Mouse (Mus musculus): ENCODE data around the gene Lamtor3. TPM values are rescaled to one million over a fixed set of nuclear protein-coding genes. Genes with fewer than 3 reads are reported as not detected.
"Not testable (repeated sequence)": the region's sequence is repeated elsewhere in the genome, so short reads cannot be mapped to it uniquely, and the experiment has no call there.

Gene Lamtor3
- polyA plus RNA-seq, 1 experiment from 2014 or later, result 52.1 TPM

DNA sequence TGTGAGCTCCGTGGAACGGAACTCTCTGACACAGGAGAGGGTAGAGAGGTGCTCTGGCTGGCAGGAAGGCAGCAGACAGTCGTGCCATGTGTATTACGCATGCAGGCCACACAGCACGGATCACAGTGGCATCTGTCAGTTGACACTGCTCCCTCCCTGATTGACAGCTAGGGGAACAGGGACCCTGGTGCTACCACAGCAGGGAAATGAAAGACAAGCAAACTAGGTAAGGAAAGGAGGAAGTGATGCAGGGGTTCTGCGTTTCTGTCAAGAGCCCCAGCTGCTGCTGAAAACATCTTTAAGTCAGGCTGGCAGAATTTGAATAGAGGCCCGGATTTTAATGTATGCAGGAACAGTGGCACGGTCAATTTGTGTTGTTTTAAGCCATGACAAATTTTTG is 45.2 kb downstream of the Lamtor3 start:
- no peak overlapping the region for H3K4me2 ChIP-seq
- peak overlapping the region; percentile 41; the same call in 1 of the 2 replicates for H3K27ac ChIP-seq (replicated peaks)
- peaks cover 45% of the 10 kb centered on the region for H3K4me1 ChIP-seq (replicated peaks)
- no peak overlapping the region for H3K9ac ChIP-seq
- H3K36me3 ChIP-seq (replicated peaks), result peaks cover 53% of the 10 kb centered on the region
- WGBS (ENCODE audit: insufficient replicate concordance), result 60% methylated on average over 8 of the region's 8 CpGs
- no peak for ATAC-seq (ENCODE audit: insufficient read depth)
- no peak overlapping the region for H3K4me3 ChIP-seq (replicated peaks)
- H3K9me3 ChIP-seq (replicated peaks), result no peaks in the 10 kb centered on the region
- H3K27me3 ChIP-seq, result no peaks in the 10 kb centered on the region

- Histone ChIP-seq H3K4me1 (replicated peaks) (peaks cover 48% of the 10 kb centered on the region), H3K36me3 (replicated peaks) (peaks cover 53% of the 10 kb centered on the region), H3K27ac (replicated peaks) (peak overlapping the region; percentile 41; the same call in 1 of the 2 replicates)
- H3K9ac ChIP-seq; H3K4me2 ChIP-seq; ATAC-seq (ENCODE audit: insufficient read depth); H3K4me3 ChIP-seq (replicated peaks); H3K27me3 ChIP-seq; H3K9me3 ChIP-seq (replicated peaks): not testable (repeated sequence)
- whole genome bisulfite sequencing (ENCODE audit: insufficient replicate concordance), result 45% methylated on average over 1 of the region's 1 CpGs
Observed at GRCm38 (mm10) chr3:137964014-137964413, 45.7 kb downstream of the Lamtor3 start.

- H3K4me3 ChIP-seq (replicated peaks), result peak overlapping the region; percentile 41
- H3K4me1 ChIP-seq (replicated peaks), result peaks cover 72% of the 10 kb centered on the region
Observed at GRCm38 (mm10) chr3:137968105-137968819, 50.0 kb downstream of the Lamtor3 start.

GRCm38 (mm10) chr3:137968820-137969486 is 50.6 kb downstream of the Lamtor3 start:
- no peaks in the 10 kb centered on the region for H3K27me3 ChIP-seq
- H3K9me3 ChIP-seq (replicated peaks), result no peaks in the 10 kb centered on the region
- peak overlapping the region; percentile 41 for H3K4me3 ChIP-seq (replicated peaks)
- 8% methylated on average over 9 of the region's 9 CpGs for WGBS (ENCODE audit: insufficient replicate concordance)
- H3K4me2 ChIP-seq, result peak overlapping the region; percentile 79
- H3K9ac ChIP-seq, result peak overlapping the region; percentile 55
- H3K27ac ChIP-seq (replicated peaks), result peak overlapping the region; percentile 97
- H3K4me1 ChIP-seq (replicated peaks), result peaks cover 69% of the 10 kb centered on the region
- H3K36me3 ChIP-seq (replicated peaks), result peaks cover 23% of the 10 kb centered on the region
- peak; percentile 47 for ATAC-seq (ENCODE audit: insufficient read depth)

More at GRCm38 (mm10) chr3:137968105-137968819, 50.0 kb downstream of the Lamtor3 start:
- Histone ChIP-seq H3K9me3 (replicated peaks) (no peaks in the 10 kb centered on the region), H3K9ac (peak overlapping the region; percentile 55), H3K4me2 (peak overlapping the region; percentile 79), H3K36me3 (replicated peaks) (peaks cover 26% of the 10 kb centered on the region), H3K27me3 (no peaks in the 10 kb centered on the region), H3K27ac (replicated peaks) (peak overlapping the region; percentile 97)
- WGBS (ENCODE audit: insufficient replicate concordance), result 15% methylated on average over 14 of the region's 14 CpGs
- 0 out of 2 replicates have a peak, but pooled peaks have one; percentile 5 for ATAC-seq (ENCODE audit: insufficient read depth)

GRCm38 (mm10) chr3:137969951-137970350 is 51.6 kb downstream of the Lamtor3 start:
- peak overlapping the region; percentile 17 for H3K9ac ChIP-seq
- H3K27ac ChIP-seq (replicated peaks), result peak overlapping the region; percentile 97
- WGBS (ENCODE audit: insufficient replicate concordance), result 29% methylated on average over 12 of the region's 12 CpGs
- H3K4me1 ChIP-seq (replicated peaks), result peaks cover 77% of the 10 kb centered on the region
- no peaks in the 10 kb centered on the region for H3K27me3 ChIP-seq
- H3K36me3 ChIP-seq (replicated peaks), result peaks cover 23% of the 10 kb centered on the region
- no peaks in the 10 kb centered on the region for H3K9me3 ChIP-seq (replicated peaks)
- no peak for ATAC-seq (ENCODE audit: insufficient read depth)
- peak overlapping the region; percentile 32 for H3K4me3 ChIP-seq (replicated peaks)
- peak overlapping the region; percentile 79 for H3K4me2 ChIP-seq

DNA sequence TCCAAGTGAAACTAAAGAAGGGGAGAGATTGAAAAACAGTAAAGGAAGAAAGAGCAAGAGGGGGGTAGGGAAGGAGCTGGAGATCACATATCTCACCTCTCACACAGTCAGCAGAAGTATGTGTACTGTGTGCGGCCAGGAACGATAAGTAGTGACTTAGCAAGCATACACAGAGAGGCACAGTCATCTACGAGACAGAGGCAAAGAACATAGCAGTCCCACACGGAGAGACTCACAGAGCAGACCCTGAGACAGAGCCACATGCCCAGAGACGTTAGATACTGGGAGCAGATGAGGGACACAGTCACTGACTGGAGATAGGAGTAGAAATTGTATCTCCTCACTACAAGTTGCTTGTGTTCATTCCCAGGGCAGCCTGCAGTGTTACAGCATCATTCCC is 53.9 kb downstream of the Lamtor3 start:
- H3K4me3 ChIP-seq (replicated peaks), result peak overlapping the region; percentile 19
- H3K36me3 ChIP-seq (replicated peaks), result peaks cover 27% of the 10 kb centered on the region
- H3K4me1 ChIP-seq (replicated peaks), result peaks cover 88% of the 10 kb centered on the region
- H3K27me3 ChIP-seq, result no peaks in the 10 kb centered on the region
- WGBS (ENCODE audit: insufficient replicate concordance), result 9% methylated on average over 5 of the region's 5 CpGs
- peak overlapping the region; percentile 53 for H3K9ac ChIP-seq
- H3K9me3 ChIP-seq (replicated peaks), result no peaks in the 10 kb centered on the region
- H3K4me2 ChIP-seq, result peak overlapping the region; percentile 79
- ATAC-seq (ENCODE audit: insufficient read depth), result peak; percentile 92
- H3K27ac ChIP-seq (replicated peaks), result peak overlapping the region; percentile 97

GRCm38 (mm10) chr3:137972989-137973388 is 54.7 kb downstream of the Lamtor3 start:
- Histone ChIP-seq H3K4me3 (replicated peaks) (peak overlapping the region; percentile 19; the same call in 1 of the 2 replicates), H3K27me3 (no peaks in the 10 kb centered on the region), H3K36me3 (replicated peaks) (peaks cover 30% of the 10 kb centered on the region), H3K27ac (replicated peaks) (peak overlapping the region; percentile 97), H3K9ac (peak overlapping the region; percentile 53; the same call in 1 of the 2 replicates), H3K4me1 (replicated peaks) (peaks cover 88% of the 10 kb centered on the region), H3K9me3 (replicated peaks) (no peaks in the 10 kb centered on the region), H3K4me2 (peak overlapping the region; percentile 79)
- WGBS (ENCODE audit: insufficient replicate concordance), result 82% methylated on average over 7 of the region's 7 CpGs
- ATAC-seq (ENCODE audit: insufficient read depth), result no peak

DNA sequence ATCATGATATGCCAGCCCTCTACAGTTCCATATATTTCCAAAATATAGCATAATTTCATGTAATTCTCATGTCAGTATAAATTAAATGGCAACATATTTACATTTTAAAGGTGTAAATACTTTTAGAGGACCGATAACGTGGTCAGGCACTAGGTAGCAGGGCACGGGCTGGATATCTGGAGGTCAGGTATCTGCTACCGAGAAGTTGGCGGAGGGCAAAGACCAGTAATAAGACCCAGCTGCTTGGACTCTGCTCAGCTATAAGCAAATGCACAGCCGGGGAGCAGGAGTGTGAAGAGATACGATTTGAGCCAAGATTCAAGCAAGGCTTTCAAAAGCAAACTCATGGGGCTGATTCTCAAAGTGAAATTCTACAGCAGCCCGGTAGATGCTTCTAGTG is 56.0 kb downstream of the Lamtor3 start:
- Histone ChIP-seq H3K9ac (no peak overlapping the region), H3K4me2 (no peak overlapping the region), H3K36me3 (replicated peaks) (peaks cover 30% of the 10 kb centered on the region), H3K27ac (replicated peaks) (peak overlapping the region; percentile 48; the same call in 1 of the 2 replicates), H3K9me3 (replicated peaks) (no peaks in the 10 kb centered on the region), H3K4me1 (replicated peaks) (peaks cover 89% of the 10 kb centered on the region), H3K4me3 (replicated peaks) (no peak overlapping the region), H3K27me3 (no peaks in the 10 kb centered on the region)
- ATAC-seq (ENCODE audit: insufficient read depth), result no peak
- WGBS (ENCODE audit: insufficient replicate concordance), result 72% methylated on average over 8 of the region's 8 CpGs

- WGBS (ENCODE audit: insufficient replicate concordance), result 56% methylated on average over 7 of the region's 7 CpGs
- Histone ChIP-seq H3K36me3 (replicated peaks) (peaks cover 30% of the 10 kb centered on the region), H3K27ac (replicated peaks) (0 out of 2 replicates have a peak overlapping the region, but pooled peaks have one; percentile 21), H3K4me2 (no peak overlapping the region), H3K4me1 (replicated peaks) (peaks cover 90% of the 10 kb centered on the region), H3K27me3 (no peaks in the 10 kb centered on the region), H3K9ac (no peak overlapping the region), H3K4me3 (replicated peaks) (no peak overlapping the region), H3K9me3 (replicated peaks) (no peaks in the 10 kb centered on the region)
- no peak for ATAC-seq (ENCODE audit: insufficient read depth)
Observed at GRCm38 (mm10) chr3:137975435-137975834, 57.1 kb downstream of the Lamtor3 start.

DNA sequence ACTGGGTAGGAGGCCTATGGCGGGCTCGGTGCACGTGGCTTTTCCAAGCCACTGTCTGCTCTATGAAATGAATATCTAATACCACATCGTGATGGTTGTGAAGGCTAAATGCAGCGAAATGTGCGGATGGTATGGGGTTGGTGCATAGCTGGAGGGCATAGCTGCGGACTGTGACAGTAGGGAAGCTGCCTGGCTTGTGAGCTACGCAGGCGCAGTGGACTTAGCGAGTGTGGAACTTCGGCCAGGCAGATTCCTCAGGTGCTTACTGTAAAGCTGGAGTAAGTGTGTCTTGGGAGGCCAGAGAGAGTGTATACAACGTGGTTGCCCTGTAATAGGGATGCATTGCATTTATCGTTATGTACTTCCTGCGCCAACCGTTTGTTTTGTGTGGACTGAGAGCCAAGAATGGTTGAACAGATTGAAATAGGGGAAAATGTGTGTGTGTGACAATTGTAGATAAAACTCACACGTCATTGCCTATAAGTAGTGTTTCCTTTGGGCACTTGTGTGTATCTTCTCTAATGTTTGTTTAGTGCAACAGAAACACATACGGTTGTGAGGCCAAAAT is 57.6 kb downstream of the Lamtor3 start:
- 0 out of 2 replicates have a peak overlapping the region, but pooled peaks have one; percentile 21 for H3K27ac ChIP-seq (replicated peaks)
- peaks cover 88% of the 10 kb centered on the region for H3K4me1 ChIP-seq (replicated peaks)
- H3K36me3 ChIP-seq (replicated peaks), result peaks cover 30% of the 10 kb centered on the region
- H3K4me2 ChIP-seq, result no peak overlapping the region
- H3K9ac ChIP-seq, result no peak overlapping the region
- no peak for ATAC-seq (ENCODE audit: insufficient read depth)
- H3K9me3 ChIP-seq (replicated peaks), result no peaks in the 10 kb centered on the region
- no peak overlapping the region for H3K4me3 ChIP-seq (replicated peaks)
- no peaks in the 10 kb centered on the region for H3K27me3 ChIP-seq
- 64% methylated on average over 17 of the region's 17 CpGs for WGBS (ENCODE audit: insufficient replicate concordance)

All from liver, embryonic 15.5 days (tissue).